Mouse (Mus musculus) MEL (cell line): ENCODE data around the gene Nup214. TPM values are rescaled to one million over a fixed set of nuclear protein-coding genes. Genes with fewer than 3 reads are reported as not detected.

ENCODE experiments used
- DNase-seq: peaks from one replicate; pipeline ENCODE4 v3.0.0; 2011; ENCODE audit warnings: low read depth, low spot score
- H3K27ac ChIP-seq: 2 replicates; pipeline ENCODE4 v1.5.1; 2012; ENCODE audit warnings: low read depth, mild to moderate bottlenecking, control low read depth, low read length, moderate library complexity; ENCODE audit not compliant: control insufficient read depth
- H3K27me3 ChIP-seq, 2 experiments: fragments of 150-350 bp in 1 of 2; sonication (generic) in 1 of 2; 2 replicates each; pipeline ENCODE4 v1.6.1; 2012; ENCODE audit warnings: low read length in 2 of 2, mild to moderate bottlenecking in 2 of 2, improper control_type of control experiment in 1 of 2, moderate library complexity in 1 of 2; ENCODE audit not compliant: insufficient read depth in 2 of 2, control insufficient read depth in 1 of 2
- H3K36me3 ChIP-seq, 2 experiments: 2 replicates each; pipeline ENCODE4 v1.6.1; 2012 to 2014; ENCODE audit warnings: low read length in 2 of 2, improper control_type of control experiment in 1 of 2, inconsistent platforms in 1 of 2, mild to moderate bottlenecking in 1 of 2; ENCODE audit not compliant: insufficient read depth in 2 of 2, control insufficient read depth in 1 of 2
- H3K4me1 ChIP-seq, 2 experiments: fragments of 150-350 bp in 1 of 2; sonication (generic) in 1 of 2; 2 replicates each; pipeline ENCODE4 v1.6.1; 2012; ENCODE audit warnings: low read length in 2 of 2, improper control_type of control experiment in 1 of 2, mild to moderate bottlenecking in 1 of 2; ENCODE audit not compliant: insufficient read depth in 2 of 2, control insufficient read depth in 1 of 2
- H3K4me3 ChIP-seq, 2 experiments: fragments of 150-350 bp in 1 of 2; sonication (generic) in 1 of 2; 2 replicates each; pipeline ENCODE4 v1.5.1; 2012; ENCODE audit warnings: low read depth in 2 of 2, low read length in 2 of 2, mild to moderate bottlenecking in 2 of 2, moderate library complexity in 2 of 2, control low read depth in 1 of 2, improper control_type of control experiment in 1 of 2; ENCODE audit not compliant: control insufficient read depth in 1 of 2, insufficient read depth in 1 of 2
- H3K79me2 ChIP-seq: 2 replicates; pipeline ENCODE4 v1.6.1; 2012; ENCODE audit warnings: mild to moderate bottlenecking, low read length, moderate library complexity; ENCODE audit not compliant: control insufficient read depth, poor library complexity, insufficient read depth
- H3K9ac ChIP-seq: 2 replicates; pipeline ENCODE4 v1.6.1; 2012; ENCODE audit warnings: low read depth, mild to moderate bottlenecking, control low read depth, low read length, moderate library complexity; ENCODE audit not compliant: control insufficient read depth, poor library complexity, severe bottlenecking
- H3K9me3 ChIP-seq: fragments of 150-350 bp; sonication (generic); replicated peaks from 2 replicates; pipeline ENCODE4 v1.6.1; 2012; ENCODE audit warnings: mild to moderate bottlenecking, low read length, improper control_type of control experiment, moderate library complexity; ENCODE audit not compliant: insufficient read depth
- BHLHE40 ChIP-seq: IDR thresholded peaks from 2 replicates; pipeline ENCODE4 v1.6.1; 2012; ENCODE audit warnings: low read depth, mild to moderate bottlenecking, inconsistent platforms, low read length, improper control_type of control experiment, borderline replicate concordance
- CHD1 ChIP-seq: IDR thresholded peaks from 2 replicates; pipeline ENCODE4 v1.6.1; 2012; ENCODE audit warnings: low read depth, mild to moderate bottlenecking, inconsistent platforms, low read length, improper control_type of control experiment
- CTCF ChIP-seq, 3 experiments: IDR thresholded peaks in 2 of 3; conservative IDR thresholded peaks in 1 of 3; 2 replicates each; pipeline ENCODE4 v1.5.1; 2011 to 2012; ENCODE audit warnings: low read length in 3 of 3, low read depth in 2 of 3, mild to moderate bottlenecking in 2 of 3, improper control_type of control experiment in 1 of 3, inconsistent platforms in 1 of 3, mixed read lengths in 1 of 3, moderate library complexity in 1 of 3; ENCODE audit not compliant: control insufficient read depth in 1 of 3, insufficient read depth in 1 of 3, poor library complexity in 1 of 3, severe bottlenecking in 1 of 3
- E2F4 ChIP-seq: IDR thresholded peaks from 2 replicates; pipeline ENCODE4 v1.6.1; 2011; ENCODE audit warnings: low read depth, low read length, improper control_type of control experiment, borderline replicate concordance
- ETS1 ChIP-seq: IDR thresholded peaks from 2 replicates; pipeline ENCODE4 v1.6.1; 2012; ENCODE audit warnings: low read depth, mild to moderate bottlenecking, inconsistent platforms, low read length, improper control_type of control experiment, moderate library complexity
- GABPA ChIP-seq: IDR thresholded peaks from 2 replicates; pipeline ENCODE4 v1.6.1; 2012; ENCODE audit warnings: low read depth, mild to moderate bottlenecking, inconsistent platforms, low read length, improper control_type of control experiment, moderate library complexity
- HCFC1 ChIP-seq: IDR thresholded peaks from 2 replicates; pipeline ENCODE4 v1.6.1; 2012; ENCODE audit warnings: low read depth, mild to moderate bottlenecking, inconsistent platforms, low read length, improper control_type of control experiment, moderate library complexity
- JUND ChIP-seq: IDR thresholded peaks from 2 replicates; pipeline ENCODE4 v1.6.1; 2011; ENCODE audit warnings: low read depth, mild to moderate bottlenecking, improper control_type of control experiment, low read length
- KAT2A ChIP-seq: conservative IDR thresholded peaks from 2 replicates; pipeline ENCODE4 v1.6.1; 2012; ENCODE audit warnings: low read depth, low read length, improper control_type of control experiment, inconsistent platforms
- MAFK ChIP-seq: IDR thresholded peaks from 2 replicates; pipeline ENCODE4 v1.6.1; 2011; ENCODE audit warnings: low read depth, mild to moderate bottlenecking, low read length, improper control_type of control experiment, borderline replicate concordance
- MAX ChIP-seq: IDR thresholded peaks from 2 replicates; pipeline ENCODE4 v1.6.1; 2011; ENCODE audit warnings: low read length, improper control_type of control experiment
- MAZ ChIP-seq: IDR thresholded peaks from 2 replicates; pipeline ENCODE4 v1.6.1; 2012; ENCODE audit warnings: low read depth, mild to moderate bottlenecking, inconsistent platforms, low read length, improper control_type of control experiment
- MEF2A ChIP-seq: IDR thresholded peaks from 2 replicates; pipeline ENCODE4 v1.6.1; 2014; ENCODE audit warnings: low read depth, mild to moderate bottlenecking, inconsistent platforms, low read length, improper control_type of control experiment; ENCODE audit not compliant: poor library complexity, insufficient replicate concordance, severe bottlenecking; ENCODE audit errors: extremely low read depth
- MXI1 ChIP-seq: IDR thresholded peaks from 2 replicates; pipeline ENCODE4 v1.6.1; 2011; ENCODE audit warnings: mild to moderate bottlenecking, low read depth, low read length, improper control_type of control experiment
- MYB ChIP-seq: IDR thresholded peaks from 2 replicates; pipeline ENCODE4 v1.6.1; 2011; ENCODE audit warnings: mild to moderate bottlenecking, low read depth, low read length, improper control_type of control experiment
- MYC ChIP-seq: IDR thresholded peaks from 2 replicates; pipeline ENCODE4 v1.6.1; 2011; ENCODE audit warnings: low read depth, mild to moderate bottlenecking, low read length, improper control_type of control experiment, moderate library complexity
- NRF1 ChIP-seq: IDR thresholded peaks from 2 replicates; pipeline ENCODE4 v1.6.1; 2014; ENCODE audit warnings: low read depth, mild to moderate bottlenecking, inconsistent platforms, low read length, improper control_type of control experiment, moderate library complexity; ENCODE audit not compliant: poor library complexity, insufficient read depth, severe bottlenecking
- POLR2A ChIP-seq, 2 experiments: IDR thresholded peaks; 2 replicates each; pipeline ENCODE4 v1.6.1; 2011 to 2012; ENCODE audit warnings: low read length in 2 of 2, mild to moderate bottlenecking in 2 of 2, control low read depth in 1 of 2, improper control_type of control experiment in 1 of 2, low read depth in 1 of 2, moderate library complexity in 1 of 2; ENCODE audit not compliant: control insufficient read depth in 1 of 2, insufficient read depth in 1 of 2, poor library complexity in 1 of 2
- POLR2AphosphoS2 ChIP-seq: IDR thresholded peaks from 2 replicates; pipeline ENCODE4 v1.6.1; 2011; ENCODE audit warnings: low read length, improper control_type of control experiment
- POLR2AphosphoS5 ChIP-seq: IDR thresholded peaks from 2 replicates; pipeline ENCODE4 v1.6.1; 2012; ENCODE audit warnings: low read depth, borderline replicate concordance, mild to moderate bottlenecking, inconsistent platforms, low read length, moderate library complexity, mixed read lengths
- RAD21 ChIP-seq: IDR thresholded peaks from 2 replicates; pipeline ENCODE4 v1.6.1; 2011; ENCODE audit warnings: mild to moderate bottlenecking, low read depth, low read length, improper control_type of control experiment
- RCOR1 ChIP-seq: IDR thresholded peaks from 2 replicates; pipeline ENCODE4 v1.6.1; 2012; ENCODE audit warnings: low read depth, mild to moderate bottlenecking, inconsistent platforms, low read length, improper control_type of control experiment
- SIN3A ChIP-seq: IDR thresholded peaks from 2 replicates; pipeline ENCODE4 v1.6.1; 2012; ENCODE audit warnings: low read length, improper control_type of control experiment, inconsistent platforms
- TBP ChIP-seq: IDR thresholded peaks from 2 replicates; pipeline ENCODE4 v1.8.0; 2011; ENCODE audit warnings: low read depth, low read length, improper control_type of control experiment
- UBTF ChIP-seq: IDR thresholded peaks from 2 replicates; pipeline ENCODE4 v1.6.1; 2012; ENCODE audit warnings: low read depth, mild to moderate bottlenecking, inconsistent platforms, low read length, improper control_type of control experiment, moderate library complexity, borderline replicate concordance; ENCODE audit not compliant: insufficient read depth
- USF1 ChIP-seq: IDR thresholded peaks from 2 replicates; pipeline ENCODE4 v1.6.1; 2014; ENCODE audit warnings: low read depth, mild to moderate bottlenecking, inconsistent platforms, low read length, improper control_type of control experiment, moderate library complexity
- USF2 ChIP-seq, 2 experiments: IDR thresholded peaks; 2 replicates each; pipeline ENCODE4 v1.6.1; 2011 to 2012; ENCODE audit warnings: improper control_type of control experiment in 2 of 2, low read length in 2 of 2, borderline replicate concordance in 1 of 2, inconsistent platforms in 1 of 2, low read depth in 1 of 2, mild to moderate bottlenecking in 1 of 2; ENCODE audit not compliant: insufficient read depth in 1 of 2
- ZNF384 ChIP-seq: IDR thresholded peaks from 2 replicates; pipeline ENCODE4 v1.6.1; 2012; ENCODE audit warnings: low read depth, mild to moderate bottlenecking, inconsistent platforms, low read length, improper control_type of control experiment
- polyA plus RNA-seq, 2 experiments: library from polyadenylated mRNA; stranded (reverse) in 1 of 2; unstranded in 1 of 2; fragments of >175 nt in 1 of 2; fragments of >200 nt in 1 of 2; gene quantifications; 2 replicates each; pipeline versions ENCODE4 v1.2.1 to v1.2.4; 2012; ENCODE audit warnings: low replicate concordance in 2 of 2, low read depth in 1 of 2; ENCODE audit not compliant: insufficient read length in 2 of 2, insufficient read depth in 1 of 2, missing spikeins in 1 of 2
- total RNA-seq: library from RNA; depleted of rRNA; stranded (reverse); fragments of 300-350 nt; gene quantifications from 2 replicates; pipeline ENCODE4 v1.2.3, GENCODE M21; 2012

Nup214 gene
- total and polyA plus RNA-seq, 3 experiments = 71.4 to 163 (median 78.6) TPM

DNA sequence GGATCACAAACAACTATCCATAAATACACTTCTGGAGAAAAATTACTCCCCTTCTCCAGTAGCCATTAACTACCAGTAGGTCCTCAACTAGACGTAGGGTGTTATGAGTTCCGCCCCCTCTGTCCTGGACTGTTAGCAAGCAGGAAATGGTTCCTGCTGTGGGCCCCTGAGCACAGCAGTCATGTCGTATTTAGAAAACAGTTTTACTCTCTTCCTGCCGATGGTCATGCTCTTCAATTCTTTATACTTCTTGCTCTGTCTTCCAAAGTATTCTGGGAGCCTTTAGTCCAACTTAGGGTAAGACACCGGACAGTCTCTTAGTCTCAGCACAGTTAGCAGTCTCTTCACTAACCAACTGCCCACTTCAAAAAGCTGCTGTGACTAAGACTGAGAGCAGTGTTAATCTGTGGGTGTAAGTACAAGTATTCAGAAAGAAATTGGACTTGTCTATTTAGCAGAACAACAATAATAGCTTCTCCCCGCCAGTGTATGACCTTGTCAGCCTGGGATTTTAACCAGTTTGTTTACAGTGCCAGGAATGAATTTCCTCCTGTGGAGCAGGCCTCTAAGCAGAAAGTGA, 63.1 kb downstream of the Nup214 start:
- DNase-seq = no peak
- H3K36me3 ChIP-seq = peaks cover 0 to 17% of the 10 kb centered on the region in 2 experiments; a peak in 2 of 4 replicates
- H3K27ac ChIP-seq = no peak overlapping the region
- H3K27me3 ChIP-seq = no peaks in the 10 kb centered on the region
- H3K4me3 ChIP-seq = no peak overlapping the region
- no peaks in the 10 kb centered on the region for H3K4me1 ChIP-seq
- no peak overlapping the region for H3K9ac ChIP-seq
- H3K79me2 ChIP-seq = no peaks in the 10 kb centered on the region
- H3K9me3 ChIP-seq = no peaks in the 10 kb centered on the region
- TF ChIP-seq JUND (no peak), MYC (no peak), CTCF (IDR thresholded peaks at IDR 0.05 in 2 of 3, conservative IDR thresholded peaks at IDR 0.05 in 1 of 3; ENCODE audit: control insufficient read depth in 1 of 3, insufficient read depth in 1 of 3, low read depth in 2 of 3, low read length in 3 of 3, poor library complexity in 1 of 3, severe bottlenecking in 1 of 3) (no peak), NRF1 (no peak), ETS1 (no peak), TBP (no peak), ZNF384 (no peak), SIN3A (no peak), MEF2A (no peak), POLR2AphosphoS2 (no peak), POLR2A (IDR thresholded peaks at IDR 0.05; ENCODE audit: control insufficient read depth in 1 of 2, insufficient read depth in 1 of 2, low read depth in 1 of 2, low read length in 2 of 2, poor library complexity in 1 of 2) (no peak), E2F4 (no peak), RAD21 (no peak), MAFK (no peak), USF2 (IDR thresholded peaks at IDR 0.05; ENCODE audit: borderline replicate concordance in 1 of 2, insufficient read depth in 1 of 2, low read depth in 1 of 2, low read length in 2 of 2) (no peak)

GRCm38 (mm10) chr2:32038661-32039081, 64.4 kb downstream of the Nup214 start:
- Histone ChIP-seq H3K27me3 (no peaks in the 10 kb centered on the region), H3K9ac (no peak overlapping the region), H3K79me2 (no peaks in the 10 kb centered on the region), H3K4me3 (no peak overlapping the region), H3K27ac (no peak overlapping the region), H3K4me1 (no peaks in the 10 kb centered on the region), H3K36me3 (peaks cover 0 to 22% of the 10 kb centered on the region in 2 experiments; a peak in 2 of 4 replicates), H3K9me3 (no peaks in the 10 kb centered on the region)
- DNase-seq = no peak
- TF ChIP-seq BHLHE40 (no peak), MEF2A (no peak), MAZ (no peak), GABPA (no peak), ETS1 (no peak), UBTF (no peak), KAT2A (no peak), JUND (no peak), CHD1 (no peak), HCFC1 (no peak), POLR2A (IDR thresholded peaks at IDR 0.05; ENCODE audit: control insufficient read depth in 1 of 2, insufficient read depth in 1 of 2, low read depth in 1 of 2, low read length in 2 of 2, poor library complexity in 1 of 2) (no peak), MAX (no peak), POLR2AphosphoS5 (no peak), MYB (no peak), RCOR1 (no peak), TBP (no peak), MXI1 (no peak), USF1 (no peak)
